Mouse (Mus musculus) neural tube, embryonic 13.5 days (tissue): ENCODE data around the gene Ccdc6. TPM values are rescaled to one million over a fixed set of nuclear protein-coding genes. Genes with fewer than 3 reads are reported as not detected.

Experiments used
- ATAC-seq: fragments of 200-750 bp; cut with Nextera tagmentation; 2 replicates; pipeline ENCODE4 v1.8.0; 2017; ENCODE audit warnings: low read depth, mild to moderate bottlenecking, moderate TSS enrichment, moderate library complexity
- H3K27ac ChIP-seq: fragments of 300-500 bp; sonication (generic); replicated peaks from 2 replicates; pipeline ENCODE4 v1.5.1; 2015; ENCODE audit warnings: moderate library complexity, mild to moderate bottlenecking, inconsistent platforms
- H3K27me3 ChIP-seq: fragments of 300-500 bp; sonication (generic); 2 replicates; pipeline ENCODE4 v1.6.1; 2015; ENCODE audit warnings: mild to moderate bottlenecking, inconsistent platforms
- H3K36me3 ChIP-seq: fragments of 300-500 bp; sonication (generic); 2 replicates; pipeline ENCODE4 v1.6.1; 2015; ENCODE audit warnings: mild to moderate bottlenecking, inconsistent platforms
- H3K4me1 ChIP-seq: fragments of 300-500 bp; sonication (generic); replicated peaks from 2 replicates; pipeline ENCODE4 v1.6.1; 2015; ENCODE audit warnings: inconsistent platforms
- H3K4me2 ChIP-seq: fragments of 300-500 bp; sonication (generic); 2 replicates; pipeline ENCODE4 v1.6.1; 2015; ENCODE audit warnings: inconsistent platforms, mild to moderate bottlenecking, moderate library complexity
- H3K4me3 ChIP-seq: fragments of 300-500 bp; sonication (generic); 2 replicates; pipeline ENCODE4 v1.5.1; 2015; ENCODE audit warnings: mild to moderate bottlenecking, inconsistent platforms
- H3K9ac ChIP-seq: fragments of 300-500 bp; sonication (generic); 2 replicates; pipeline ENCODE4 v1.6.1; 2015; ENCODE audit warnings: moderate library complexity, mild to moderate bottlenecking, inconsistent platforms
- H3K9me3 ChIP-seq: fragments of 300-500 bp; sonication (generic); 2 replicates; pipeline ENCODE4 v1.6.1; 2016; ENCODE audit warnings: inconsistent platforms
- WGBS: fragments of 180-500 bp; shearing (Covaris S2); methylation state at CpG from one replicate; pipeline ENCODE4 v1.1.7; 2015; 5-methylcytosine and 5-hydroxymethylcytosine counted together
- polyA plus RNA-seq: library from polyadenylated mRNA; unstranded; fragments of >200 nt; fragmentation: Nextera tagmentation; extraction: Ambion mirVana; gene quantifications from 2 replicates; pipeline ENCODE4 v1.2.1, GENCODE M21; 2015

Ccdc6 gene
- polyA plus RNA-seq, 1 experiment from 2014 or later: 22.3 TPM

DNA sequence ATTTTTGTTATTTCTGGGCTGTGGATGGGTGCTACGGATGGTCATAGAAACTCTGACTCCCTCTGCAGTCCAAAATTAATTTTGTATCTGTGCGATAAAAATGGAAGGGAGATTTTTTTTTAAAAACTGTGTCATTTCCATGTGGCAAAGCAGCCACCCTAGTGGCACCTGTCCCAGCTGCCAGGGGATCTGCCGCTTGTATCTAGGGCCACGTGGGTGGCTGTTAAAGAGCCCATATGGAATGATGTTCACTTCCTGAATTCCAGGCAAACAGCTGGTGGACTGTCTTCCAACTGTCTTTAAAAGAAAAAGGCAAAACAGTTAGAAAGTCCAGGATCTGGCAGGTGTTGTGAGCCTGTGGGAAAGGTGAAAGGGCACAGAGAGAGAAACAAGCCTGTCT lies 25.6 kb upstream of the Ccdc6 start:
- Histone ChIP-seq H3K27me3 (no peaks in the 10 kb centered on the region), H3K27ac (no peak overlapping the region), H3K4me2 (no peak overlapping the region), H3K4me1 (peaks cover 9% of the 10 kb centered on the region), H3K4me3 (no peak overlapping the region), H3K9me3 (peaks cover 5% of the 10 kb centered on the region; the same call in 1 of the 2 replicates), H3K36me3 (no peaks in the 10 kb centered on the region), H3K9ac (no peak overlapping the region)
- WGBS: 89% methylated on average over 4 of the region's 4 CpGs
- ATAC-seq: no peak

DNA sequence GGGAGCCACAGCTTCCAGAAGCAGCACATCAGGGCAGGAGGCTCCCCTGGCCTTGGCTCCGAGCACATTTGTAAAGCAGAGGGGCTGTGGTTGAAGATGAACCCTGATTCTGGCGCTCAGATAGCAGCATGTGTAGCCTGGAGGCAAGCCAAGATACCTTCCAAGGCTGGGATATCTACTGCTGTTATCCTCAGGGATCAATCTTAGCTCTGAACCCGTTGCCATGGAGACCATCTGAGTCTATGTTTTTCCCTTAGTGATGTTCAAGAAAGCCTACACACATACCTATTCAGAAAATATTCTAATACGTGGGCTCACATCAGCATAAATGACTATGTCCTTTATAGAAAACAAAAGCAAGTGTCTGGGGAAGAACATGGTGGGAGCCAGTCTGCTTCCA lies 19.5 kb upstream of the Ccdc6 start:
- peak; percentile 68 for ATAC-seq
- Histone ChIP-seq H3K27me3 (no peaks in the 10 kb centered on the region), H3K9ac (no peak overlapping the region), H3K27ac (peak overlapping the region; percentile 78), H3K4me3 (no peak overlapping the region), H3K36me3 (no peaks in the 10 kb centered on the region), H3K4me2 (no peak overlapping the region), H3K9me3 (no peaks in the 10 kb centered on the region), H3K4me1 (peaks cover 21% of the 10 kb centered on the region)
- 39% methylated on average over 4 of the region's 4 CpGs for WGBS

DNA sequence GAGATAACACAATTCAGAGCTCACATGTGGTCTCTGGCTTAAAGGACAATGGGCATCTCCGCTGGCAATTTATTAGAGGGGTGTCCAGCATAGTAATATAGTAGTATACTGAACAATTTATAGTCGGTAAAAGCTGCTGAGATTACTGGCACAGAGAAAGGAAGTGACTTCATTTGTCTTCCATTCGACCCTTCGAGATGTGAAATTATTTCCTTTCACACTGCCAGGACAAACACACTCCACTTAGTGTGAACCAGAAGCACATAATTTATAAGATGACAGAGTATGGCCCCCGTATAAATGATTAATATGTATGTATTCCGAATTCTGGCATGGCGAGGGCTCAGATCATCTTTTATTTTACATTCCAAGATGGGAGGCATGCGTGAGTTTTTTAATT lies 16.0 kb upstream of the Ccdc6 start:
- Histone ChIP-seq H3K36me3 (no peaks in the 10 kb centered on the region), H3K4me2 (no peak overlapping the region), H3K4me3 (no peak overlapping the region), H3K9me3 (no peaks in the 10 kb centered on the region), H3K4me1 (peaks cover 21% of the 10 kb centered on the region), H3K9ac (no peak overlapping the region), H3K27me3 (no peaks in the 10 kb centered on the region), H3K27ac (peak overlapping the region; percentile 3)
- 48% methylated on average over 8 of the region's 8 CpGs for whole genome bisulfite sequencing
- no peak for ATAC-seq

DNA sequence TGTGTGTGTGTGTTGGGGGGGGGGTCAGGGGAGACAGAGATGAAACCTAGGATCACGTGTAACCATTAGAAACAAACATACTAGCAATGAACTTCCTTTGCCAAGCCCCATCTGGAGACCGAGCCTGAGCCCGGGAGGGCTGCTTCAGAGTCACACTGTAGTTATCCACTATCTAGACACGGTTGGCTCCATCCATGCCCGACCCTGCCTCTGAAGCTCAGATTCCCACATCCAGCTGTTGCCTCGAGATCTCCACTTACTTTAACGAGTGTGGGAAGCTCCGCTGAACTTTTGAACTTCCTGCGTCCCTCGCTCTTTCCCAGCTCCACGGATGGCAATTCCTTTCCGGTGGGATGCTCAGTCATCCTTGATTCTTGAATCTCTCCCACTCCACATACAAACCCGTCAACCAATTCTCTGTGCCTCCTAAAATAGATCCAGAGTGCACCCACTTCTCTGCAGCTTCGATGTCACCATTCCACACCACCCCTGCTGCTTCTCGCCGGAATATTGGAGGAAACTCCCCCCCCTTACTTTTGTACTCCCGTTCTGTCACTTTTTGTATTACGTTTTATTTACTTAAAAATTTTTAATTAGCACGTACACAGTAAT lies 15.3 kb upstream of the Ccdc6 start:
- Histone ChIP-seq H3K27me3 (no peaks in the 10 kb centered on the region), H3K36me3 (no peaks in the 10 kb centered on the region), H3K4me1 (peaks cover 21% of the 10 kb centered on the region), H3K4me3 (no peak overlapping the region), H3K9me3 (no peaks in the 10 kb centered on the region), H3K9ac (no peak overlapping the region), H3K27ac (no peak overlapping the region), H3K4me2 (no peak overlapping the region)
- 62% methylated on average over 19 of the region's 19 CpGs for WGBS
- ATAC-seq: no peak

DNA sequence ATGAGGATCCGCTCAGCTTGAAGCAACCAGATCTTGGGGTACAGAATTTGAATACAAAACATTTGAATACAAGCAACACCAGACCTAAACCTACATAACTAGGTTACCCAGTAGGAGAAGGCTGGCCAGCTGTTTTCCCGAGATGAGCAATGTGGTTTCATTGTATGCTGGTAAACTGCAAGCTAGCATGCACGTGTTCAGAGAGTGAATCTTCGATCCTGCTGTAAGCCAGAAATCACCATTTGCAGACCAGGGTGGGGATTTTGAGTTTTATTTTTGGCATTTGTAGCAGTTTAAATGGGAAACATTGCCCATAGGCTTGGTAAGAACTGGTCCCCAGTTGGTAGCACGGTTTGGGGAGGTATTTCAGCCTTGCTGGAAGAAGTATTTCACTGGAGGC lies 13.7 kb upstream of the Ccdc6 start:
- Histone ChIP-seq H3K4me2 (no peak overlapping the region), H3K27ac (no peak overlapping the region), H3K36me3 (no peaks in the 10 kb centered on the region), H3K9ac (no peak overlapping the region), H3K27me3 (no peaks in the 10 kb centered on the region), H3K9me3 (no peaks in the 10 kb centered on the region), H3K4me1 (peaks cover 12% of the 10 kb centered on the region; the same call in 1 of the 2 replicates), H3K4me3 (no peak overlapping the region)
- ATAC-seq: no peak
- 89% methylated on average over 5 of the region's 5 CpGs for WGBS

DNA sequence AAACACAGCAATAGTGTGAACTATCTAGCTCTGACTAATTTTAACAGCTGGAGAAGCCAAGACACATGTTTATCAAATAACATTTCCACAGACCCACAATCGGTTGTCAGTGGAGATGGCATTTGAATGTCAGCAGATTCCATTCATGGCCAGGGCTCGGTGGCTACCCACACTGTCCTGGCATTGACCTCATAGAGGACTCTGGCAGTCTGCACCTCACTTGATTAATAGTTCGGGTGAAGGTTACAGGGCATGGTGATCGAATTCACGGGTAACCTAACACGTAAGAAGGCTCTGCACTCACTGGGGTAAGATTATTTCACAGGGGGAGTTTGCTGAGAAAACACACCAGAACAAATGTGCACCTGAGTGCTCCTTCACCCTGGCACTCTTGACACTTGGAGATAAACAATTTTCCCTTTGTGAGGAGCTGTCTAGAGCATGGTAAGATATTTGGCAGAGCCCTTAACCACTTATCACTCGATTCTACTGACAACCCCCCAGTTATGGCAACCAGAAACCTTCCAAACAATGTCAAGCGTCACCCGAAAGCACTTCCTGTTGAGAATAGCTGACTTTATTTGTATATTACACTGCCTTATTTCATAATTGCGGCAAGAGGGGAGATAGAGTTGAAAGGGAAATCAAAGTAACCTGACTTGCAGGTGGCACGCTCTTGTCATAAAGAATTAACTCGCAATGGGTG lies 11.5 kb upstream of the Ccdc6 start:
- Histone ChIP-seq H3K36me3 (no peaks in the 10 kb centered on the region), H3K9ac (no peak overlapping the region), H3K9me3 (no peaks in the 10 kb centered on the region), H3K4me1 (peaks cover 12% of the 10 kb centered on the region; the same call in 1 of the 2 replicates), H3K27me3 (no peaks in the 10 kb centered on the region), H3K4me2 (no peak overlapping the region), H3K4me3 (no peak overlapping the region), H3K27ac (no peak overlapping the region)
- WGBS: 83% methylated on average over 12 of the region's 12 CpGs
- ATAC-seq: no peak

DNA sequence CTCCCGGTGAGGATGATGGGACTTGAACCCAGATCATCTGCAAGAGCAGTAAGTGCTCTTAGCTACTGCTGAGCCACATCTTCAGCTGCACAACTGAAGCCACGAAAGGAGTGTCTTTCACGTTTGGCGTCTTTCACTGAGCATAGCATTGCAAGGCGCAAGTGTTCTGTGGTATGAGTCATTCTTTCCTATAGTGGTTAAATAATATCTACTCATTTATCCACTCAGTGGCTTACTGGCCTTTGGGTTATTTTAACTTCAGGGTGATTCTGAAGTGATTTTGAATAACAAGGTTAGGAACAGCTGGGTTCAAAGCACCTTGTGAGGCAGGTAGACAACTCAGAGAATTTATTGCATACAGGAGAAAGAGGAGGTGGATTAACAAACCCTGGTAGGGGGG lies 8.1 kb upstream of the Ccdc6 start:
- Histone ChIP-seq H3K9ac (no peak overlapping the region), H3K4me3 (no peak overlapping the region), H3K9me3 (no peaks in the 10 kb centered on the region), H3K4me1 (no peaks in the 10 kb centered on the region), H3K36me3 (no peaks in the 10 kb centered on the region), H3K27ac (no peak overlapping the region), H3K4me2 (no peak overlapping the region), H3K27me3 (no peaks in the 10 kb centered on the region)
- WGBS: 91% methylated on average over 5 of the region's 5 CpGs
- no peak for ATAC-seq

DNA sequence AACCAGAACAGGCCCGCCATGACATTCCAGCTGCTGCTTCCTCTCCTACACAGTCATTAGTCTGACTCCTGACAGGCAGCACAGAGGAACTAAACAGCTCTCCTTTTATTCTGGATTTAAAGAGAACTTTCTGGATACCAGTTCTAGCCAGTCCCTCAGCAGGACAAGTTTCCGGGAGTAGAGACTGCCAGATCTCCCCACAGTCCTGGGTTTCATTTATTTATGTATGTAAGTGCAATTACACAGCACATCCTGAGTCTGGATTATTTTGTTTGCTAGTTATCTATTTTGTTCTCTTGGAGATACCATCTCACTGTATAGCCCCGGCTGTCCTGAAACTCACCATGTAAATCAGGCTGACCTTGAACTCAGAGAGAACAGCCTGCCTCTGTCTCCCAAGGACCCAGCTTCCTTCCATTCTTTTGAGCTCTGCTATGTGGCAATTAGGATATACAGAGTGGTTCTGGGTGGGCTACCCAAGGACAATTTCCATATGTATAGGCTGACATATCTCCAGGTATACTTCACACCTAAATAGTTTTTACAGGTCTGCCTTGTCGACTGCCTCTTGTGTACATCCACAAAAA lies 5.0 kb upstream of the Ccdc6 start:
- no peak overlapping the region for H3K27ac ChIP-seq
- H3K4me2 ChIP-seq: no peak overlapping the region
- 74% methylated on average over 4 of the region's 4 CpGs for WGBS
- H3K27me3 ChIP-seq: no peaks in the 10 kb centered on the region
- H3K36me3 ChIP-seq: no peaks in the 10 kb centered on the region
- H3K4me1 ChIP-seq: peaks cover 26% of the 10 kb centered on the region
- no peak overlapping the region for H3K9ac ChIP-seq
- no peak overlapping the region for H3K4me3 ChIP-seq
- H3K9me3 ChIP-seq: no peaks in the 10 kb centered on the region
- ATAC-seq: no peak

DNA sequence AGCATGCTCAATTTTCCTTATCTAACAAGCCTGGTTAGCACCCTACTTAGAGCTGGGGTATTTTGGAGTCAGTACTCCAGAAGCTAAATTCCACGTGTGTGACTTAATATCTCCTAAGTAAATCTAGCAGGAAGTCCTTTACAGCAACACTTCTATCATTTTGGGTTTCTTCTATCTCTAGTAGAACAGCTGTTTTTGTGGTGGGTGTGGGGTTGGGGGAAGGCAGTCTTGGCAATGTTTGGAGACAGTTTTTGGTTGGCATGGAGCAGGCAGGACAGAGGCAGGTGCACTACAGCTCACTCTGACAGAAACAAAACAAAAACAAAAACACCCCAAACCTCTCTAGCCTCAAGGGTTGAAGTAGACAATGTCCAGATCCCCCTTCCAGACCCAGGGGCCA lies 3.1 kb upstream of the Ccdc6 start:
- no peaks in the 10 kb centered on the region for H3K9me3 ChIP-seq
- no peak for ATAC-seq
- 0 out of 2 replicates have a peak overlapping the region, but pooled peaks have one; percentile 85 for H3K4me2 ChIP-seq
- H3K36me3 ChIP-seq: no peaks in the 10 kb centered on the region
- H3K9ac ChIP-seq: no peak overlapping the region
- no peak overlapping the region for H3K4me3 ChIP-seq
- H3K4me1 ChIP-seq: peaks cover 34% of the 10 kb centered on the region
- H3K27me3 ChIP-seq: no peaks in the 10 kb centered on the region
- no peak overlapping the region for H3K27ac ChIP-seq
- WGBS: 77% methylated on average over 1 of the region's 1 CpGs

DNA sequence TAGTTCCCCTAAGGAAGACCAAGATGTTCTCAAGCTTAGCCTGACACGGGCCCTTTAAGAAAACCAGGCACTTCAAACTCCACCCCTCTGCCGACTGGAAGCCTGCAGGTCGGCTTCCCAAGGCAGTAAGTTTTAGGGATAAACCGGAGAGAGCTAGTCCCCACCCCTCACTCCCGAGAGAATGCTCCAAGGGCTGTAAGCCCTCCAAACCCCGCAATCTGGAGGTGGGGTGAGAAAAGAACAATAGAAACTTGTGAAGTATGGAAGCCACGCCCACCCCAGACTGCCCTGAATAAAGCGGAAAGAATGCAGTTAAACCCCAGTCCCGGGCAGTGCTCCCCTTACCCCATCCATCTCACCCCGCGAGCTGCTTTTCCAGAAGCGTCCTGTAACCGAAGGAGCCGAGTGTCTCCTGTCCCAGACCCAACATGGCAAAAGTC lies 1.9 kb upstream of the Ccdc6 start:
- peaks cover 46% of the 10 kb centered on the region for H3K4me1 ChIP-seq
- no peak for ATAC-seq
- no peaks in the 10 kb centered on the region for H3K36me3 ChIP-seq
- peak overlapping the region; percentile 44 for H3K4me3 ChIP-seq
- no peaks in the 10 kb centered on the region for H3K9me3 ChIP-seq
- under 1% methylated on average over 14 of the region's 14 CpGs for WGBS
- H3K9ac ChIP-seq: peak overlapping the region; percentile 51; the same call in 1 of the 2 replicates
- H3K27ac ChIP-seq: peak overlapping the region; percentile 39; the same call in 1 of the 2 replicates
- peak overlapping the region; percentile 85 for H3K4me2 ChIP-seq
- no peaks in the 10 kb centered on the region for H3K27me3 ChIP-seq

DNA sequence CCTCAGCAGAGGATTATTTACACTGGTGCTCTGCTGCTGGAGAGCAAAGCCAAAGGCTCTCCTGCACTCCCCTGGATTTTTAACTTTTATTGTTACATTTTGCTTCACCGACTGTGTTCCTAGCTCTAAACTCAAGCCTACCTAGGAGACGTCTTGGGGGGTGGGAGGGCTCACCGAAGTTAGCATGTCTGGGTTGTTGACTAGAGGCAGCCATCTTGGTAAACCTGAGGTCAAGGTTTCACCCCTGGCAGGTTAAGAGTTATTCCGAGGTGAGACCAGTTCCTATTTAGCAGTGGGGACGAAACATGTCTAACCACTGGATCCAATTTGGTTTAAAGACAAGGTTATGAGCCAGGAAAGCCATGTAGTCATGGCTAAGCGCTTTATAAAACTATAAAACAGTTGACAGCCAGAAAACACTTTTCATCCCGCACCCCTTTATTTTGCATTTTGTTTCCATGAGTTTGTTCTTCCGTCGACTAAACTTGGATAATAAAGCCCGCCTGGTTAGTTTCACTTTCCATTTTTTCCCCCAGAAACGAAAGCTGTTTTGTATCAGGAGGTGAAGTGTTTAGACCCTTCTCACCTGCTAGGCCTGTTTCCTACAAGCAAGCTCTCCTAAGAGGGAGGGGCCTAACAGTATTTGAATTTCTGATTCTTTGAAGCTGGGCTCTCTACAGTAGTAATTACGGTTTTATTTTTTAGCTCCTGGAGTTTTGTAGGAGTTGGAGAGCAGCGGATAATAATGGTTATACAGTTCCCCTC lies 1.2 kb upstream of the Ccdc6 start:
- no peaks in the 10 kb centered on the region for H3K36me3 ChIP-seq
- peak overlapping the region; percentile 85 for H3K4me2 ChIP-seq
- peak overlapping the region; percentile 39; the same call in 1 of the 2 replicates for H3K27ac ChIP-seq
- 18% methylated on average over 13 of the region's 13 CpGs for WGBS
- peak overlapping the region; percentile 51; the same call in 1 of the 2 replicates for H3K9ac ChIP-seq
- H3K4me3 ChIP-seq: peak overlapping the region; percentile 77
- no peaks in the 10 kb centered on the region for H3K27me3 ChIP-seq
- no peak for ATAC-seq
- H3K4me1 ChIP-seq: peaks cover 48% of the 10 kb centered on the region
- H3K9me3 ChIP-seq: no peaks in the 10 kb centered on the region
